Mouse (Mus musculus) G1E (cell line): ENCODE measurements around the gene Apbb1ip. TPM values are rescaled to one million over a fixed set of nuclear protein-coding genes. Genes with fewer than 3 reads are reported as not detected.

Experiments used
- ATAC-seq: 2 replicates; pipeline ENCODE4 v1.8.0; 2016; ENCODE audit warnings: mild to moderate bottlenecking; ENCODE audit not compliant: insufficient number of reproducible peaks, poor library complexity, low FRiP score, severe bottlenecking; ENCODE audit errors: extremely low read depth
- DNase-seq: peaks from one replicate; pipeline ENCODE4 v3.0.0; 2012; ENCODE audit warnings: low spot score
- H3K27me3 ChIP-seq: 2 replicates; pipeline ENCODE4 v1.6.1; 2012; ENCODE audit warnings: mild to moderate bottlenecking, low read length, inconsistent platforms; ENCODE audit not compliant: insufficient read depth
- H3K36me3 ChIP-seq: replicated peaks from 2 replicates; pipeline ENCODE3; 2012; ENCODE audit warnings: mild to moderate bottlenecking, inconsistent platforms
- H3K4me1 ChIP-seq: 2 replicates; pipeline ENCODE4 v1.6.1; 2012; ENCODE audit warnings: low read depth, low read length, inconsistent platforms, mixed read lengths; ENCODE audit not compliant: insufficient read depth
- H3K4me3 ChIP-seq: 2 replicates; pipeline ENCODE4 v1.5.1; 2012; ENCODE audit warnings: low read depth, mild to moderate bottlenecking, inconsistent platforms, low read length, moderate library complexity, mixed read lengths
- H3K9me3 ChIP-seq: replicated peaks from 2 replicates; pipeline ENCODE4 v1.6.1; 2012; ENCODE audit warnings: inconsistent platforms
- CTCF ChIP-seq: IDR thresholded peaks from 2 replicates; pipeline ENCODE4 v1.5.1; 2012; ENCODE audit warnings: low read depth, low read length, inconsistent platforms, mixed read lengths
- GATA1 ChIP-seq: IDR thresholded peaks from 2 replicates; pipeline ENCODE4 v1.6.1; 2012; ENCODE audit warnings: borderline replicate concordance, low read length, inconsistent platforms, mixed read lengths
- GATA2 ChIP-seq: IDR thresholded peaks from 2 replicates; pipeline ENCODE4 v1.6.1; 2012; ENCODE audit warnings: low read depth, low read length, inconsistent platforms, borderline replicate concordance
- POLR2AphosphoS5 ChIP-seq: IDR thresholded peaks from 2 replicates; pipeline ENCODE4 v1.6.1; 2012; ENCODE audit warnings: low read depth, low read length, inconsistent platforms; ENCODE audit not compliant: insufficient replicate concordance
- TAL1 ChIP-seq: conservative IDR thresholded peaks from 2 replicates; pipeline ENCODE4 v1.6.1; 2012; ENCODE audit warnings: low read depth, low read length, inconsistent platforms, mixed read lengths
- polyA plus RNA-seq: library from polyadenylated mRNA; stranded (reverse); fragments of >175 nt; gene quantifications from 2 replicates; pipeline ENCODE4 v1.2.3, GENCODE M21; 2012
- total RNA-seq, 2 experiments: library from RNA; stranded (forward) in 1 of 2; stranded (reverse) in 1 of 2; fragments of 200-1000 nt in 1 of 2; fragments of >200 nt in 1 of 2; fragmentation: Nextera tagmentation in 1 of 2; gene quantifications; 2 replicates each; pipeline ENCODE4 v1.2.3; 2014 to 2017

Gene Apbb1ip
- total and polyA plus RNA-seq, 3 experiments: 13.6 to 87.0 (median 78.2) TPM

GRCm38 (mm10) chr2:22895282-22896273, 121.7 kb downstream of the Apbb1ip start, which contains the start of gene Pdss1:
Gene Pdss1 (plus strand): TSS chr2:22895522.
- Histone ChIP-seq H3K9me3 (no peaks in the 10 kb centered on the region), H3K4me1 (peaks cover 18% of the 10 kb centered on the region; the same call in 1 of the 2 replicates), H3K27me3 (no peaks in the 10 kb centered on the region), H3K36me3 (peaks cover 20% of the 10 kb centered on the region), H3K4me3 (peak within 1 kb of the TSS; percentile 98)
- peak; percentile 91 for DNase-seq
- TF ChIP-seq GATA1: no peak
- TF ChIP-seq GATA2: no peak
- no peak for TF ChIP-seq TAL1
- TF ChIP-seq POLR2AphosphoS5: no peak
- no peak for TF ChIP-seq CTCF
- peak; percentile 95 for ATAC-seq

- H3K36me3 ChIP-seq: peaks cover 77% of the 10 kb centered on the region
- peaks cover 23% of the 10 kb centered on the region for H3K4me1 ChIP-seq
- TF ChIP-seq GATA2: no peak
- peak; percentile 51 for TF ChIP-seq TAL1
- no peak for TF ChIP-seq CTCF
- ATAC-seq (peak; percentile 52), DNase-seq (no peak)
- no peak overlapping the region for H3K4me3 ChIP-seq
- H3K9me3 ChIP-seq: no peaks in the 10 kb centered on the region
- H3K27me3 ChIP-seq: no peaks in the 10 kb centered on the region
Observed at GRCm38 (mm10) chr2:22903947-22904346, 130.1 kb downstream of the Apbb1ip start.

- Histone ChIP-seq H3K9me3 (no peaks in the 10 kb centered on the region), H3K4me1 (no peaks in the 10 kb centered on the region), H3K27me3 (no peaks in the 10 kb centered on the region), H3K36me3 (peaks cover 88% of the 10 kb centered on the region), H3K4me3 (no peak overlapping the region)
- TF ChIP-seq POLR2AphosphoS5 (no peak), GATA1 (no peak), CTCF (no peak), GATA2 (no peak), TAL1 (no peak)
- no peak for ATAC-seq
- no peak for DNase-seq
Observed at GRCm38 (mm10) chr2:22914421-22914820, 140.5 kb downstream of the Apbb1ip start.

- H3K9me3 ChIP-seq: no peaks in the 10 kb centered on the region
- TF ChIP-seq GATA1: no peak
- no peak for TF ChIP-seq POLR2AphosphoS5
- TF ChIP-seq GATA2: no peak
- no peak for TF ChIP-seq TAL1
- no peak for TF ChIP-seq CTCF
- ATAC-seq (no peak), DNase-seq (no peak)
- no peaks in the 10 kb centered on the region for H3K27me3 ChIP-seq
- H3K4me3 ChIP-seq: no peak overlapping the region
- peaks cover 75% of the 10 kb centered on the region for H3K36me3 ChIP-seq
- no peaks in the 10 kb centered on the region for H3K4me1 ChIP-seq
Observed at GRCm38 (mm10) chr2:22918651-22919050, 144.8 kb downstream of the Apbb1ip start.

Other genes starting within 250 kb of the Apbb1ip start
- gene Gad2, start 151.9 kb upstream of the Apbb1ip start, total RNA-seq (2014; fragmentation: Nextera tagmentation): not detected in 2 replicates
- 0.11 and 0.12 TPM in 2 replicates for gene Gad2, start 151.9 kb upstream of the Apbb1ip start, total RNA-seq (2017)
- not detected in 2 replicates for gene Gad2, start 151.9 kb upstream of the Apbb1ip start, polyA plus RNA-seq
- gene Pdss1, start 121.4 kb downstream of the Apbb1ip start, total RNA-seq (2014; fragmentation: Nextera tagmentation): 19.6 and 31.6 TPM in 2 replicates
- gene Pdss1, start 121.4 kb downstream of the Apbb1ip start, total RNA-seq (2017): 21.9 and 25.7 TPM in 2 replicates
- 13.5 and 13.7 TPM in 2 replicates for gene Pdss1, start 121.4 kb downstream of the Apbb1ip start, polyA plus RNA-seq